Mouse (Mus musculus) limb, embryonic 15.5 days (tissue): ENCODE results near the gene Hoxd8. TPM values are rescaled to one million over a fixed set of nuclear protein-coding genes. Genes with fewer than 3 reads are reported as not detected.

Experiments used
- ATAC-seq: fragments of 200-750 bp; cut with Nextera tagmentation; 2 replicates; pipeline ENCODE4 v1.8.0; 2017; ENCODE audit warnings: low read depth, moderate TSS enrichment; ENCODE audit not compliant: insufficient number of reproducible peaks, low FRiP score, low TSS enrichment
- H3K27ac ChIP-seq: fragments of 300-500 bp; sonication (generic); 2 replicates; pipeline ENCODE4 v1.5.1; 2015; ENCODE audit warnings: moderate library complexity, mild to moderate bottlenecking, inconsistent platforms
- H3K27me3 ChIP-seq: fragments of 300-500 bp; sonication (generic); 2 replicates; pipeline ENCODE4 v1.6.1; 2015; ENCODE audit warnings: inconsistent platforms
- H3K36me3 ChIP-seq: fragments of 300-500 bp; sonication (generic); 2 replicates; pipeline ENCODE4 v1.6.1; 2015; ENCODE audit warnings: inconsistent platforms
- H3K4me1 ChIP-seq: fragments of 300-500 bp; sonication (generic); 2 replicates; pipeline ENCODE4 v1.6.1; 2015; ENCODE audit warnings: inconsistent platforms
- H3K4me2 ChIP-seq: fragments of 300-500 bp; sonication (generic); 2 replicates; pipeline ENCODE4 v1.6.1; 2015; ENCODE audit warnings: mild to moderate bottlenecking, inconsistent platforms
- H3K4me3 ChIP-seq: fragments of 300-500 bp; sonication (generic); 2 replicates; pipeline ENCODE4 v1.5.1; 2015; ENCODE audit warnings: mild to moderate bottlenecking, inconsistent platforms
- H3K9ac ChIP-seq: fragments of 300-500 bp; sonication (generic); 2 replicates; pipeline ENCODE4 v1.6.1; 2015; ENCODE audit warnings: inconsistent platforms
- H3K9me3 ChIP-seq: fragments of 300-500 bp; sonication (generic); 2 replicates; pipeline ENCODE4 v1.6.1; 2016; ENCODE audit warnings: inconsistent platforms
- WGBS: fragments of 180-500 bp; shearing (Covaris S2); methylation state at CpG from one replicate; pipeline ENCODE4 v1.1.7; 2015; 5-methylcytosine and 5-hydroxymethylcytosine counted together
- polyA plus RNA-seq: library from polyadenylated mRNA; unstranded; fragments of >200 nt; fragmentation: Nextera tagmentation; extraction: Ambion mirVana; gene quantifications from 2 replicates; pipeline ENCODE4 v1.2.1, GENCODE M21; 2015

The Hoxd8 gene
- polyA plus RNA-seq, 1 experiment from 2014 or later: 5.9 TPM

- Histone ChIP-seq H3K27me3 (peaks cover 88% of the 10 kb centered on the region), H3K4me2 (peak overlapping the region; percentile 90; the same call in 1 of the 2 replicates), H3K36me3 (peaks cover 4% of the 10 kb centered on the region; the same call in 1 of the 2 replicates), H3K9ac (no peak overlapping the region), H3K27ac (peak overlapping the region; percentile 83; the same call in 1 of the 2 replicates), H3K4me1 (peaks cover 39% of the 10 kb centered on the region), H3K9me3 (no peaks in the 10 kb centered on the region), H3K4me3 (peak overlapping the region; percentile 61)
- peak; percentile 15; the same call in 1 of the 2 replicates for ATAC-seq
- 10% methylated on average over 26 of the region's 26 CpGs for WGBS
Measured at GRCm38 (mm10) chr2:74703720-74704392, 559 bp upstream of the Hoxd8 start.

GRCm38 (mm10) chr2:74704999-74705466 lies 618 bp downstream of the Hoxd8 start:
- no peak; the same call in 1 of the 2 replicates for ATAC-seq
- peaks cover 88% of the 10 kb centered on the region for H3K27me3 ChIP-seq
- H3K9me3 ChIP-seq: no peaks in the 10 kb centered on the region
- peaks cover 33% of the 10 kb centered on the region for H3K4me1 ChIP-seq
- peak overlapping the region; percentile 54 for H3K9ac ChIP-seq
- WGBS: 0% methylated on average over 17 of the region's 66 CpGs
- H3K27ac ChIP-seq: peak overlapping the region; percentile 83
- H3K4me2 ChIP-seq: peak overlapping the region; percentile 90
- H3K36me3 ChIP-seq: peaks cover 3% of the 10 kb centered on the region; the same call in 1 of the 2 replicates
- peak overlapping the region; percentile 61 for H3K4me3 ChIP-seq

GRCm38 (mm10) chr2:74705467-74706089 lies 1.2 kb downstream of the Hoxd8 start:
- Histone ChIP-seq H3K4me1 (peaks cover 27% of the 10 kb centered on the region), H3K27me3 (peaks cover 88% of the 10 kb centered on the region), H3K9me3 (no peaks in the 10 kb centered on the region), H3K27ac (peak overlapping the region; percentile 83), H3K4me2 (peak overlapping the region; percentile 90), H3K4me3 (peak overlapping the region; percentile 61), H3K36me3 (no peaks in the 10 kb centered on the region), H3K9ac (peak overlapping the region; percentile 54)
- WGBS: under 1% methylated on average over 80 of the region's 85 CpGs
- no peak for ATAC-seq

- no peak for ATAC-seq
- Histone ChIP-seq H3K4me1 (peaks cover 24% of the 10 kb centered on the region), H3K4me2 (peak overlapping the region; percentile 90; the same call in 1 of the 2 replicates), H3K4me3 (peak overlapping the region; percentile 61), H3K27me3 (peaks cover 86% of the 10 kb centered on the region), H3K36me3 (no peaks in the 10 kb centered on the region), H3K27ac (no peak overlapping the region), H3K9me3 (no peaks in the 10 kb centered on the region), H3K9ac (no peak overlapping the region)
- 7% methylated on average over 13 of the region's 13 CpGs for WGBS
Measured at GRCm38 (mm10) chr2:74706393-74706960, 2.1 kb downstream of the Hoxd8 start.

GRCm38 (mm10) chr2:74707599-74707998 lies 3.2 kb downstream of the Hoxd8 start:
- H3K36me3 ChIP-seq: no peaks in the 10 kb centered on the region
- H3K4me1 ChIP-seq: peaks cover 33% of the 10 kb centered on the region
- H3K27ac ChIP-seq: no peak overlapping the region
- ATAC-seq: no peak
- 0 out of 2 replicates have a peak overlapping the region, but pooled peaks have one; percentile 4 for H3K4me3 ChIP-seq
- H3K4me2 ChIP-seq: no peak overlapping the region
- H3K9ac ChIP-seq: no peak overlapping the region
- peaks cover 94% of the 10 kb centered on the region for H3K27me3 ChIP-seq
- WGBS: 36% methylated on average over 7 of the region's 7 CpGs
- H3K9me3 ChIP-seq: no peaks in the 10 kb centered on the region

GRCm38 (mm10) chr2:74708676-74709075 lies 4.3 kb downstream of the Hoxd8 start:
- Histone ChIP-seq H3K4me3 (no peak overlapping the region), H3K27ac (no peak overlapping the region), H3K36me3 (no peaks in the 10 kb centered on the region), H3K4me1 (peaks cover 32% of the 10 kb centered on the region), H3K4me2 (no peak overlapping the region), H3K9ac (no peak overlapping the region), H3K9me3 (no peaks in the 10 kb centered on the region), H3K27me3 (peaks cover 96% of the 10 kb centered on the region)
- WGBS: 27% methylated on average over 4 of the region's 4 CpGs
- no peak for ATAC-seq

GRCm38 (mm10) chr2:74709465-74710419 lies 5.3 kb downstream of the Hoxd8 start:
- Histone ChIP-seq H3K9ac (no peak overlapping the region), H3K4me1 (peaks cover 25% of the 10 kb centered on the region), H3K4me2 (no peak overlapping the region), H3K9me3 (no peaks in the 10 kb centered on the region), H3K4me3 (no peak overlapping the region), H3K27me3 (peaks cover 96% of the 10 kb centered on the region), H3K27ac (no peak overlapping the region), H3K36me3 (no peaks in the 10 kb centered on the region)
- 15% methylated on average over 5 of the region's 5 CpGs for WGBS
- ATAC-seq: no peak

- Histone ChIP-seq H3K27me3 (peaks cover 96% of the 10 kb centered on the region), H3K4me3 (peak overlapping the region; percentile 45), H3K4me2 (peak overlapping the region; percentile 72), H3K36me3 (no peaks in the 10 kb centered on the region), H3K9me3 (no peaks in the 10 kb centered on the region), H3K4me1 (peaks cover 23% of the 10 kb centered on the region), H3K9ac (no peak overlapping the region), H3K27ac (no peak overlapping the region)
- WGBS: 2% methylated on average over 16 of the region's 16 CpGs
- no peak for ATAC-seq
Measured at GRCm38 (mm10) chr2:74710929-74711543, 6.6 kb downstream of the Hoxd8 start.

GRCm38 (mm10) chr2:74711721-74712621 lies 7.6 kb downstream of the Hoxd8 start, which contains the start of the genes Hoxd3 and Hoxd4:
Gene Hoxd3, plus strand, starts transcription at chr2:74711927.
Gene Hoxd4, plus strand, starts transcription at chr2:74711929.
- Histone ChIP-seq H3K9ac (peak within 1 kb of the TSS; percentile 50), H3K36me3 (no peaks in the 10 kb centered on the region), H3K27me3 (peaks cover 96% of the 10 kb centered on the region), H3K9me3 (no peaks in the 10 kb centered on the region), H3K27ac (peak within 1 kb of the TSS; percentile 63), H3K4me3 (peak within 1 kb of the TSS; percentile 45), H3K4me1 (peaks cover 25% of the 10 kb centered on the region), H3K4me2 (peak within 1 kb of the TSS; percentile 72)
- under 1% methylated on average over 65 of the region's 65 CpGs for WGBS
- no peak for ATAC-seq
